Mouse (Mus musculus) heart, postnatal 10 days (tissue): ENCODE measurements at regions not wholly inside any gene's neighbourhood (a gene's known extent, or its start where the extent isn't known, plus 50 kb on each side); places are given as distances from the start of the nearest gene placed in this dataset.
A peak's percentile ranks its signal among the peaks of the same experiment; 100 is the strongest.

Experiments used
- DNase-seq, 2 experiments: peaks; one replicate each; pipeline ENCODE4 v3.0.0; 2021
- intact Hi-C: fragments of 180-260 bp; cut with DNase I; formaldehyde crosslinking; loops from one replicate; pipeline ENCODE4 v1.15.1; 2025

DNA sequence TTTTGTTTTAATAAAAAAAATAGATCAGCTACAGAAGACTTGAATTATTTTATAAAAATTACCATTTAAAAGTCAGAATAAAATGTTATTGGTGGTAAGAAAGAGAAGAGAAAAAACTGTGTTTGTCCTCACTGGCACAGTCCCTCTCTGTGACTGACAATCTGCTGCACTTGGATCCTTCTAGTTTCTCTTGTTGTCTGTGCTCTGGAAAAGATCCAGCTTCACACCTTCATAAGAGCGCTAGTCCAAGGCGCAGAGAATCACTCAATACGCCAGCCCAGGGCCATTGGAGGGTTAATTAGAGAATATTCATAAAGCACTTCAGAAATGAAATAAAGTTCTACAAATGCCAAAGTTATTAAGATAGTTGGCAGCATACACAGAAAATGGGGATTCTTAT is 153.8 kb downstream of the Lmbrd1 start:
- intact Hi-C loops, result no loop called here
- DNase-seq, result no peak

- no peak for DNase-seq
Measured at GRCm38 (mm10) chr1:24866877-24867276, 188.4 kb downstream of the Lmbrd1 start.

GRCm38 (mm10) chr1:24869772-24870171 is 191.3 kb downstream of the Lmbrd1 start:
- intact Hi-C loops, result no loop called here
- no peak for DNase-seq

More at GRCm38 (mm10) chr1:24866877-24867276, 188.4 kb downstream of the Lmbrd1 start:
- intact Hi-C loops, result no loop called here

GRCm38 (mm10) chr1:24870685-24871417 is 192.4 kb downstream of the Lmbrd1 start:
- intact Hi-C loops, result no loop called here
- no peak for DNase-seq

DNA sequence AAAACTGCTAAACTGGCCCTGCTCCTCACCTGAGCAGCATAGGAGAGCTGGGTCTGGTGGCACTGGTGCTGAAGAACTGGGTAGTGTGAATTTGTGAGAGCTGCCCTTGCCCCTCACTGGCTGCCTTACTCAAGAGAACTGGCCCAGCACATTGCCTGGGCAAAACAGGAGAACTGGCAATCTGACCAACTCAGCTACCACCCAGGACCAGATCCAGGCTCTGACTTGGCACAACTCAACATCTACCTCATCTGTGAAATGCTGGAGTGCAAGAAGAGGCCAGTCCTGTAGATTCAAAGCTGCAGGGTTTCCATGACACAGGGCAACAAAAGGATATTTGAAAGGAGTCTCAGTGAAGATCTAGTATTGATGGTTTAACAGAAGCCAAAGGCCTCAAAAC is 198.6 kb downstream of the Lmbrd1 start:
- DNase-seq, result no peak
- intact Hi-C loops, result no loop called here

DNA sequence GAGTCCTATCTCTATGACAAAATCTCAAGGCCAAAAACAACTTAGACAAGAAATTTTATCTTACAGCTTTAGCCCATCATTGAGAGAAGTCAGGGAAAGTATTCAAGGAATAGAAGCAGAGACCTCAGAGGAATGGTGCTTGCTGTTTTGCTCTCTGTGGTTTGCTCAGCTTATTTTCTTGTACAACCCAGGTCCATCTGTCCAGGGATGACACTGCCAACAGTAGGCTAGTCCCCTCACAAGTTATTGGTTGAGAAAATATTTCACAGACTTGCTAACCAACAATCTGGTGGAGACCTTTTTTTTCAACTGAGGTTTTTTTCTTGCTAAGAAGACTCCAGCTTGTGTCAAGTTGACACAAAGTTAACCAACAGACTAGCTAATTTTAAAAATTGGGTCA is 205.2 kb downstream of the Lmbrd1 start:
- intact Hi-C loops, result no loop called here
- DNase-seq, result no peak

GRCm38 (mm10) chr1:24901278-24901677 is 222.8 kb downstream of the Lmbrd1 start:
- intact Hi-C loops, result no loop called here
- peak; percentile 11 to 45 for DNase-seq

DNA sequence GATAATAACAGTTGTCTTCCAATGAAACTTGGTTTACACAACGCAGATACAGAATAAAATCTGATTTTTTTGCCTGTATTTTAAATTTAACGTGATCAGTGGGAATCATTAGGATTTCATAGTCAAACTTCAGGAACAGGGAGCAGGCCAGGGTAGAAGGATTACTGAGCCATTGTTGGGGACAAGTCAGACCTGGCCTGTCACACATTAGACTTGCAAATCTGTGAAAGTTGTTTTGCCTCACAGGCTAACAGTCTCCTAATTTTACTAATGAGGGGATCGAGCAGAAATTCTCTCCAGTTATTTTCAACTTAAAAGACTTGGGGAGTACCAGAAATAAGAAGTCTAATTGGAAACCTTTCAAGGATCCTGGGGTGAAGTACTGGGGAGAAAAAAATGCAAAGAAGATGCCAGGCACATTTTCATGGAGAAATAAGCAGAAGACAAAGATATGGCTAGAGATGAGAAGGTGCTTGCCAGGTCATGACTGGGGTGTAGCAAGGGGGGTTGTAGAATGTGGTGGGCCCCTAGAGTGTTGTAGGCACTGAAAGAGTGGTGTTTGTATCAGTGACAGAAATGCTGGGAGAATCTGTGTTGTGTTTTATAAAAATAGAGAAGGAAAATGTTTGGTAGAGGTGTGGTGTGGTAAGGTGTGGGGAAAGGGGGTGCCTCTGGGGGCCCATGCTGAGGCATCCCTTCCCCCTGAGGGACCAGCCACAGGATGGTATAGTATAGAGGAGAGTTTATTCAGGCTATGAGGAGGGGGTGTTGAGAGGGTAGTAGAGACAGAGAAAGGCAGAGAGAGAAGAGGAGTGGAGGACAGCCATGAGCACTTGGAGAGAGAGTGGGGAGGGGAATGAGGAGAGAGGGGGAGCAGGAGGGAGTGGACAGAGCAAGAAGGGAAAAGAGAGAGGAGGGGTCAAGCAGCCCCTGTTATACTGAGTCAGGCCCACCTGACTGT is 260.2 kb downstream of the Lmbrd1 start:
- intact Hi-C loops, result no loop called here
- no peak for DNase-seq

DNA sequence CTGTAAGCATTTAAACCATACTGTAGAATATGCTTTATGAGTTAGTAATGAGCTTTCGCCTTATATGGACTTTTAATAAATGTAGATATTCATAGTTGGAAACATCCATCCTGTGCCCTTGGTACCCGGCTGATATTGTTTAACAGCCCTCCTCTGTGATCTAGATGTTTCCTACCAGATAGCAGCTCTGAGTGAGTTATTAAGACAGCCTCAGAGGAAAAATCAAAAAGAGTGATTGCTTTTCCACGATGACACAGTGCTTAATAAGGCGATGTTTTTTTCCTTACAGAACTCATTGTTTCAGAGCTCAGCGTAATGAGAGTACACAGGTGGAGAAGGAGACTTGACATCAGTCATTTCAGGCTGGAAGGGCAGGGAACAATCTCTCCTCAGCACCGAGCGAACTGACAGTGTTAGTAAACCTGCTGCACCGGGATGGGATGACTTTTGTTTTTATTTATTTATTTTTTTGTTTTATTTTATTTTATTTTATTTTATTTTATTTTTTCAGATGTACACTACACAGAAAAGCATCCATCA is 264.4 kb downstream of the Lmbrd1 start:
- intact Hi-C loops, result no loop called here
- no peak for DNase-seq

DNA sequence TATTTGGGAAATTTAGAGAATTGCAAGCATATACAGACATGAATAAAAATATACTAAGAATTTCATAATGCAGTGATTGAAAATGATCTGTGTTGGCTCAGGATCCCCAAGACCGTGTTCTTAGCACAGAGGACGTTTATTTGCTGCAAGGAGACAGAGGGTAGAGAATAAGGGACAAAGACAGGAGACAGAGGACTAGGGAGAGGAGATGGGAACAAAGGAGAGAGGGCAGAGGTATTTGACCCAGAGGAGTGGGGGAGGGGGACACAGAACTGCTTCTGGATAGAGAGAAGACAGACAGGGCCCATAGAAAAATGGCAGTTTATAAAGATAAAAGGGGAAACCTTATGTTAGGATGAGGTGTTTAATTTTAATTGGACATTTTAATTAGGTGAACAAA is 265.0 kb downstream of the Lmbrd1 start:
- DNase-seq, result no peak
- intact Hi-C loops, result no loop called here

- no peak for DNase-seq
- intact Hi-C loops, result no loop called here
Measured at GRCm38 (mm10) chr1:24972681-24973080, 294.3 kb downstream of the Lmbrd1 start.

GRCm38 (mm10) chr1:25008456-25009169 is 330.2 kb downstream of the Lmbrd1 start:
- intact Hi-C loops, result no loop called here
- no peak for DNase-seq

GRCm38 (mm10) chr1:25012754-25013153 is 334.3 kb downstream of the Lmbrd1 start:
- intact Hi-C loops, result no loop called here
- DNase-seq, result no peak
